Mouse (Mus musculus) mouse embryonic stem cell (cell line): ENCODE results near the gene Fyco1.
"Not testable (repeated sequence)": the region's sequence is repeated elsewhere in the genome, so short reads cannot be mapped to it uniquely, and the experiment has no call there.

Experiments
- in situ Hi-C, 2 experiments: fragments of 300-500 bp; cut with MboI; formaldehyde crosslinking; loops; 1 replicate in 1 of 2; 3 replicates in 1 of 2; pipeline ENCODE4 v1.14.3; 2019 to 2020; ENCODE audit warnings: low sequenced_read_pairs in 2 of 2, low pct_unique_long_range_greater_than_20kb in 1 of 2, mixed read lengths in 1 of 2; ENCODE audit not compliant: unreplicated experiment in 1 of 2

Gene Fyco1

GRCm38 (mm10) chr9:123760806-123761205 lies 90.9 kb downstream of the Fyco1 start:
- in situ Hi-C loops: no loop called here

DNA sequence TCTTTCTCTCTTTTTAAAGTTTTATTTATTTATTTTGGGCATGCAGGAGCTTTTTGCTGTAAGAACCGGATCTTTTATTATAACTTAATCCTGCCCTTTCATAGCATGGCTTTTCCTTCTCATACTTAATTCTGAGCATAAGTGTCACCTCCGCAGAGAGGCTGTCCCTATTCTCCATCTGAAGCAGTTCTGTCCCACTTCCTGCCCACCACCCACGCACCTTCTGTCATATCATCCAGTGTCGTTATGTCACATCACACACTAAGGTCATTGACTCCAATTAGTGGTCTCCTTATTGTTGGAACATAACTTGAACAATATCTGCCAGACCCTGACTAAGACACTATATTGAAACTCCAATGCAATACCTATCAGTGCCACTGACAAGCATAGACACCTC lies 93.1 kb downstream of the Fyco1 start:
- in situ Hi-C loops: no loop called here

- in situ Hi-C loops: no loop called here
Observed at GRCm38 (mm10) chr9:123758156-123758555, 93.5 kb downstream of the Fyco1 start.

DNA sequence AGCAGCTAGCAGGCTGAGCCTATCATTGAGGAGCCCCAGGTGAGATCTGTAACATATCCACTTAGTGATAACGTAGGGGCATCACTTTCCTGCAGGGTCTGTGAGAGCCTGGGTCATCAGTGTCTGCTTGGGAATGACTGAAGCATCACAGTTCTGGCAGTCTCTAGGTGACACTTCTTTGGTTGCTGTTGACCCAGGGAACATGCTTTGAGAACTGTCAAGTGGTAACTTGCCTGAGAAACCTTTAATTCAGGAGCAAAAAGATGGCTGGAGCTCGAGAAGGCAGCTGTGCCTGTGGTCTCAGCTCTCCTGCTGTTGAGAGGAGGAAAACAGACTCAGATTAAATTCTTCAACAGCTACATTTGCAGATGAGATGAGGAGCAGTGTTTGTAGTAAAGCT lies 94.4 kb downstream of the Fyco1 start:
- in situ Hi-C loops: no loop called here

DNA sequence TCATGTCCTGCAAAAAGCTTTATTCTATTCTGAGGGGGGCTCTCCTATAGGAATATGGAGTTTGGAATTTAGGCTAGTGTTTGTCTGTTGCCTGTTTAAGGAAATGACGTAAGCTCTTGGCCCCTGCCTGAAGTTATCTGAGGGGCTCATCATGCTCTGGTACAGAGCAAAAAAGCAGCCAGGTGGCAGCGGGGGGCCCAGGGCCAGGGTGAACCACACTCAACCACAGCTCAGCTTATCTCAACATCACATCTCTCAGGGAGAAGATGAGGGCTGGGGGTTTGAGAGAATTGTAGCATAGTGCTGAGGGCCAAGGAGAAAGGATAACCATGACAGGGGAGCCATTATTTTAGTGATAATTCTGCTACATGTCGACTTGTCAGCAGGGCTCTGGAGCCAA lies 94.9 kb downstream of the Fyco1 start:
- in situ Hi-C loops: no loop called here

- in situ Hi-C loops: no loop called here
Observed at GRCm38 (mm10) chr9:123754333-123754732, 97.4 kb downstream of the Fyco1 start.

- in situ Hi-C loops: not testable (repeated sequence)
Observed at GRCm38 (mm10) chr9:123749687-123750086, 102.0 kb downstream of the Fyco1 start.

GRCm38 (mm10) chr9:123740799-123741198 lies 110.9 kb downstream of the Fyco1 start:
- in situ Hi-C loops: no loop called here
